Mouse (Mus musculus): ENCODE results near the gene Gm26657.

GRCm38 (mm10) chr4:56716801-56717200 is 23.1 kb upstream of the Gm26657 start:
- TF ChIP-seq CTCF (IDR thresholded peaks at IDR 0.05; ENCODE audit: borderline replicate concordance, insufficient read depth, low read depth, low read length), result no peak
- TF ChIP-seq POLR2A (IDR thresholded peaks at IDR 0.05; ENCODE audit: borderline replicate concordance, insufficient read depth, low read length), result no peak
